Comparison of ENCODE assay signal across 13 mouse cellular contexts in the genomic region with DNA sequence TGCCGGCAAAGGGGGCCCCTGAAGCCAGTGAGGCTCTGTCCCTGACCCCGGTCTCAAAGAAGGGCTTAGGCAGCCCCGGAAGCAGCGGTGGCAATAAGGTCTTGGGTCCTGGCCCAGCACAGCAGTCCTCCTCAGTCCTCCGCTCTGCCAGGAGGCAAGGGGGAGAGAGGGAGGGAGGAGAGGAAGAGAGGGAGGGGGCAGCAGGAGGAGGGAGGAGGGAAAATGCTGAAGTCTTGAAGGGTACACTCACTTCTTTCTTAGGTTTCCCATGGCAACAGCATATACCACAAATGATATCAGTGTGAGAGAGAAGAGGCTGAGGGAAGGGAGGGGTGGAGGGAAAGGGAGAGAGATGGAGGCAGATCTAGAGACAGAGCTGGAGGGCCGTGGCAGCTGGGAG. TPM values are rescaled to one million over a fixed set of nuclear protein-coding genes. Genes with fewer than 3 reads are reported as not detected.
DNase-seq lines count a peak whose midpoint lies in the region; ATAC-seq lines count a peak whose summit lies in the region.
"Had no signal": no experiment of that assay in that cellular context is flagged by ENCODE, and none has a peak within 500 bp of the region (broad histone marks: within the 10 kb centered on the region; RNA-seq: fewer than 3 reads in every experiment).

No protein-coding gene starts in this region.

- H3K9ac ChIP-seq in hindbrain, embryonic 15.5 days = peak overlapping the region; percentile 13; the same call in 1 of the 2 replicates
- peak overlapping the region; percentile 50; the same call in 1 of the 2 replicates for H3K9ac ChIP-seq in neural tube, embryonic 13.5 days
- H3K9ac ChIP-seq: limb, embryonic 12.5 days had no signal

- WGBS in hindbrain, embryonic 15.5 days = 24% methylated on average over 6 of the region's 6 CpGs
- 42% methylated on average over 6 of the region's 6 CpGs for WGBS in neural tube, embryonic 13.5 days

- no peaks in the 10 kb centered on the region for H3K36me3 ChIP-seq in hindbrain, embryonic 15.5 days
- no peaks in the 10 kb centered on the region for H3K36me3 ChIP-seq in neural tube, embryonic 13.5 days
- H3K36me3 ChIP-seq: limb, embryonic 12.5 days had no signal

- ATAC-seq in hindbrain, embryonic 15.5 days (ENCODE audit: low FRiP score, low read depth) = peak; percentile 61
- peak; percentile 14; the same call in 1 of the 2 replicates for ATAC-seq in neural tube, embryonic 13.5 days (ENCODE audit: low read depth)
- ATAC-seq: activated CD4-positive, CD25-positive, alpha-beta regulatory T cell, adult 4 months had no signal

- H3K9me3 ChIP-seq in hindbrain, embryonic 15.5 days = no peaks in the 10 kb centered on the region
- no peaks in the 10 kb centered on the region for H3K9me3 ChIP-seq in neural tube, embryonic 13.5 days
- H3K9me3 ChIP-seq: limb, embryonic 12.5 days had no signal

- H3K27ac ChIP-seq in hindbrain, embryonic 15.5 days (replicated peaks) = peak overlapping the region; percentile 43; the same call in 1 of the 2 replicates
- H3K27ac ChIP-seq in neural tube, embryonic 13.5 days (replicated peaks) = peak overlapping the region; percentile 61
- H3K27ac ChIP-seq: kidney, postnatal 0 days; limb, embryonic 12.5 days had no signal

- peak overlapping the region; percentile 8 for H3K4me3 ChIP-seq in hindbrain, embryonic 15.5 days
- H3K4me3 ChIP-seq in neural tube, embryonic 13.5 days = no peak overlapping the region
- H3K4me3 ChIP-seq: limb, embryonic 12.5 days had no signal

- H3K27me3 ChIP-seq in hindbrain, embryonic 15.5 days = 0 out of 2 replicates have a peak, but pooled peaks cover 2% of the 10 kb centered on the region
- H3K27me3 ChIP-seq in neural tube, embryonic 13.5 days = peaks cover 45% of the 10 kb centered on the region

- DNase-seq in MN1 (ENCODE audit: low spot score) = peak; percentile 51
- DNase-seq in brain, adult 2 months (ENCODE audit: low read depth, low spot score) = peak; percentile 91
- no peak for DNase-seq in cerebellum, postnatal 4 days (ENCODE audit: low spot score in 2 of 2)
- no peak for DNase-seq in heart, adult 18-20 months
- DNase-seq in cerebellum, postnatal 36 days = no peak
- DNase-seq: embryo, embryonic 11 days; heart, postnatal 10 days; lung, adult 2 months had no signal

- peak overlapping the region; percentile 43 for H3K4me2 ChIP-seq in hindbrain, embryonic 15.5 days
- H3K4me2 ChIP-seq in neural tube, embryonic 13.5 days = 0 out of 2 replicates have a peak overlapping the region, but pooled peaks have one; percentile 0
- H3K4me2 ChIP-seq: limb, embryonic 12.5 days had no signal

- H3K4me1 ChIP-seq in hindbrain, embryonic 15.5 days (replicated peaks) = peaks cover 61% of the 10 kb centered on the region
- H3K4me1 ChIP-seq in neural tube, embryonic 13.5 days (replicated peaks) = peaks cover 70% of the 10 kb centered on the region

RNA-seq across cellular contexts. Expression of gene Elfn2, which starts 7.9 kb away (rescaled TPM):
- 10.6 and 11.7 TPM in 2 replicates for polyA plus RNA-seq in hindbrain, embryonic 15.5 days (2015; fragmentation: Nextera tagmentation; extraction: Ambion mirVana)
- 5.5 and 6.0 TPM in 2 replicates for polyA plus RNA-seq in neural tube, embryonic 13.5 days (2015; fragmentation: Nextera tagmentation; extraction: Ambion mirVana)
- total RNA-seq in heart, adult 18-20 months (2021) = 1 to 10 TPM; 1.6 to 2.2 TPM
- polyA plus RNA-seq: activated CD4-positive, CD25-positive, alpha-beta regulatory T cell, adult 4 months had no signal

Comparison
In these comparisons a context has a peak if more than half of its experiments do, and no peak if none do; other contexts are left out.
1. DNase-seq: peak in MN1 (single experiment) and brain, adult 2 months (single experiment); none in cerebellum, postnatal 4 days (0 of 2), heart, adult 18-20 months (0 of 2) and cerebellum, postnatal 36 days (0 of 2).